Mouse (Mus musculus): Measurements from ENCODE around the gene Dock4. TPM values are rescaled to one million over a fixed set of nuclear protein-coding genes. Genes with fewer than 3 reads are reported as not detected.

Gene Dock4
- polyA plus RNA-seq, 2 experiments, result 7.7 to 12.2 TPM

DNA sequence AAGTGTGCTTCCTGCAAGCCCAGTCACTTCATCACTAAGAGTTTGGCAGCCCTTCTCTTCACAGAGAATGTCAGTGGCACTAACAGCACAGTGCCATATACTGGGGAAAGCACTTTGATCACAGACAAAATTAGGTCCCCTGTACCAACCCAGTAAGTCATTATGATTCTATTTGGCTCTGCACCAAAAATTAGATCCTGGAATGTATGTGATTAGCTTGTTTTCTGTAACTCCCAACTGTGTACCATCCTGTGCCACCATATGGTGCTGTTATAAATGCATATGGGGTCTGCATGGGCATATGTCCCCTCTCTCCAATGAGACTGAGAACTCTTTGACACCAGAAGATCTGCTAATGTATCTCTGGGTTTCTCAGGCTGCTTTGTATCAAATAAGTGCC, 382.3 kb downstream of the Dock4 start:
- H3K9me3 ChIP-seq (ENCODE audit: control insufficient read depth, low read length), result no peaks in the 10 kb centered on the region
- H3K4me3 ChIP-seq (replicated peaks; ENCODE audit: low read length), result no peak overlapping the region
- no peak overlapping the region for H3K9ac ChIP-seq (ENCODE audit: low read depth, low read length, severe bottlenecking)
- no peaks in the 10 kb centered on the region for H3K36me3 ChIP-seq (ENCODE audit: control insufficient read depth, insufficient read depth, low read length)
- H3K4me2 ChIP-seq (replicated peaks; ENCODE audit: low read depth, low read length, severe bottlenecking), result no peak overlapping the region
- H3K27ac ChIP-seq (replicated peaks; ENCODE audit: low read depth, low read length), result no peak overlapping the region
- no peaks in the 10 kb centered on the region for H3K4me1 ChIP-seq (ENCODE audit: control insufficient read depth, insufficient read depth, low read length)
- DNase-seq (ENCODE audit: low spot score) (no peak), ATAC-seq (ENCODE audit: low FRiP score, low read depth) (no peak)
- no peak for TF ChIP-seq POLR2A (IDR thresholded peaks at IDR 0.05; ENCODE audit: borderline replicate concordance, extremely low read depth, insufficient read depth, insufficient read length)
- no peaks in the 10 kb centered on the region for H3K27me3 ChIP-seq (ENCODE audit: control insufficient read depth, insufficient read depth, low read length)

DNA sequence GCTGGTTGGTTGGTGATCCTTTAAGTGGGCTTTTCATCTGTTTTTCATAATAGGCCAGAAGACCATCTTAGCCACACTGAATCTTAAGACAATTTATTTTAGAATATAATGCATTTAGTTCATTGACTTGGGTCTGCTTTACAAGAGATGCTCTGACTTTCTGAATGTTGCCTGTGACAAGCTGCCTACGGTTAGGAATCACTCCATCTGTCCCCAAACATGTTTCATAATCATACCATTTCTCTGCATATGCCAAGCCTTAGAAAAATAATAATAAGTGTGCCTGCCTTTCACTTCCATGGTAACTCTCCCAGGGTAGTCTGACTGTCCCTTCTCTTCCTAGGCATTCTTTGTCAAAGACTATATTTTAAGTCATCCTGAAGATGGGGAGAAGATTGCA, 383.5 kb downstream of the Dock4 start:
- 77% methylated on average over 1 of the region's 1 CpGs for WGBS
- DNase-seq (ENCODE audit: low spot score) (no peak), ATAC-seq (ENCODE audit: low FRiP score, low read depth) (no peak)
- no peak for TF ChIP-seq POLR2A (IDR thresholded peaks at IDR 0.05; ENCODE audit: borderline replicate concordance, extremely low read depth, insufficient read depth, insufficient read length)
- Histone ChIP-seq H3K4me2 (replicated peaks; ENCODE audit: low read depth, low read length, severe bottlenecking) (no peak overlapping the region), H3K9ac (ENCODE audit: low read depth, low read length, severe bottlenecking) (no peak overlapping the region), H3K36me3 (ENCODE audit: control insufficient read depth, insufficient read depth, low read length) (no peaks in the 10 kb centered on the region; the same call in 1 of the 2 replicates), H3K27me3 (ENCODE audit: control insufficient read depth, insufficient read depth, low read length) (no peaks in the 10 kb centered on the region), H3K9me3 (ENCODE audit: control insufficient read depth, low read length) (no peaks in the 10 kb centered on the region), H3K4me3 (replicated peaks; ENCODE audit: low read length) (no peak overlapping the region), H3K27ac (replicated peaks; ENCODE audit: low read depth, low read length) (no peak overlapping the region), H3K4me1 (ENCODE audit: control insufficient read depth, insufficient read depth, low read length) (no peaks in the 10 kb centered on the region)

DNA sequence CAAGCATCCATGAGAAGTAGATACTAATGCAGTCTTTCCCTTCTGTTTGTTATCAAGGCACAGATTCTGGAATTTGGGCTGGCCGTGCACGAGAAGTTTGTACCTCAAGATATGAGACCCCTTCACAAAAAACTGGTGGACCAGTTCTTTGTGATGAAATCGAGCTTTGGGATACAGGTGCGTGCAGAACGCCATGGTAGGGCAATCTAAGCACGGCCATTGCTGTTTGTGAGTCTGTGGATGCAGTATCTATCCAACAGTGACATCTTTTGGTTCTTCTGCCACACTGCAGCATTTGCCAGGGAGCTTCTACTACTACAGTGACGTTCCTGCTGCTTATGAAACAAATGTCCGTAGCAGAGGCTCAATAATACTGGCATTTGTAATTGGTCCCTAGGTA, 386.4 kb downstream of the Dock4 start:
- no peak overlapping the region for H3K27ac ChIP-seq (replicated peaks; ENCODE audit: low read depth, low read length)
- no peak overlapping the region for H3K4me3 ChIP-seq (replicated peaks; ENCODE audit: low read length)
- peaks cover 2% of the 10 kb centered on the region for H3K36me3 ChIP-seq (ENCODE audit: control insufficient read depth, insufficient read depth, low read length)
- TF ChIP-seq POLR2A (IDR thresholded peaks at IDR 0.05; ENCODE audit: borderline replicate concordance, extremely low read depth, insufficient read depth, insufficient read length), result no peak
- no peaks in the 10 kb centered on the region for H3K9me3 ChIP-seq (ENCODE audit: control insufficient read depth, low read length)
- WGBS, result 71% methylated on average over 8 of the region's 8 CpGs
- no peak overlapping the region for H3K4me2 ChIP-seq (replicated peaks; ENCODE audit: low read depth, low read length, severe bottlenecking)
- no peaks in the 10 kb centered on the region for H3K4me1 ChIP-seq (ENCODE audit: control insufficient read depth, insufficient read depth, low read length)
- DNase-seq (ENCODE audit: low spot score) (no peak), ATAC-seq (ENCODE audit: low FRiP score, low read depth) (no peak)
- no peaks in the 10 kb centered on the region for H3K27me3 ChIP-seq (ENCODE audit: control insufficient read depth, insufficient read depth, low read length)
- H3K9ac ChIP-seq (ENCODE audit: low read depth, low read length, severe bottlenecking), result no peak overlapping the region

DNA sequence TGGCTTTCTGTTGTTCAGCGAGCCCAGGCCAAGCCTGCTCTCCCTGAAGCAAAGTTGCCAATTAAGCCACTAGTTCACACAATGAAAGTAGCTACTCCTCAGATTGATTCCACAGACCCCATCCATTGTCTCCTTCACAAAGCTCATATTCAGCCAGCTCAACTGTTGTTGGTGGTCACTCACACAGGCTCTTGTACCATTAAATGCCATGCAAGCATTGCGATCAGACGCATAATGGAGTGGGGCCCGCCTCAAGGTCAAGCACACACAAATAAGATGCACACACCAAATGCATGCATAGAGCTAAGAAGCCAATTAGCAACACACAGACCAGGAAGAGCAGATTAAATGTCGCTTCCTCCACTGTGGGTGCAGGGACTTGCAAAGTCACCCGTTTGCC, 391.2 kb downstream of the Dock4 start:
- Histone ChIP-seq H3K36me3 (ENCODE audit: control insufficient read depth, insufficient read depth, low read length) (peaks cover 2% of the 10 kb centered on the region), H3K4me1 (ENCODE audit: control insufficient read depth, insufficient read depth, low read length) (peaks cover 4% of the 10 kb centered on the region; the same call in 1 of the 2 replicates), H3K4me3 (replicated peaks; ENCODE audit: low read length) (no peak overlapping the region), H3K27me3 (ENCODE audit: control insufficient read depth, insufficient read depth, low read length) (no peaks in the 10 kb centered on the region), H3K9ac (ENCODE audit: low read depth, low read length, severe bottlenecking) (no peak overlapping the region), H3K4me2 (replicated peaks; ENCODE audit: low read depth, low read length, severe bottlenecking) (no peak overlapping the region), H3K9me3 (ENCODE audit: control insufficient read depth, low read length) (no peaks in the 10 kb centered on the region), H3K27ac (replicated peaks; ENCODE audit: low read depth, low read length) (no peak overlapping the region)
- ATAC-seq (ENCODE audit: low FRiP score, low read depth) (no peak), DNase-seq (ENCODE audit: low spot score) (no peak)
- 54% methylated on average over 6 of the region's 6 CpGs for WGBS
- no peak for TF ChIP-seq POLR2A (IDR thresholded peaks at IDR 0.05; ENCODE audit: borderline replicate concordance, extremely low read depth, insufficient read depth, insufficient read length)

DNA sequence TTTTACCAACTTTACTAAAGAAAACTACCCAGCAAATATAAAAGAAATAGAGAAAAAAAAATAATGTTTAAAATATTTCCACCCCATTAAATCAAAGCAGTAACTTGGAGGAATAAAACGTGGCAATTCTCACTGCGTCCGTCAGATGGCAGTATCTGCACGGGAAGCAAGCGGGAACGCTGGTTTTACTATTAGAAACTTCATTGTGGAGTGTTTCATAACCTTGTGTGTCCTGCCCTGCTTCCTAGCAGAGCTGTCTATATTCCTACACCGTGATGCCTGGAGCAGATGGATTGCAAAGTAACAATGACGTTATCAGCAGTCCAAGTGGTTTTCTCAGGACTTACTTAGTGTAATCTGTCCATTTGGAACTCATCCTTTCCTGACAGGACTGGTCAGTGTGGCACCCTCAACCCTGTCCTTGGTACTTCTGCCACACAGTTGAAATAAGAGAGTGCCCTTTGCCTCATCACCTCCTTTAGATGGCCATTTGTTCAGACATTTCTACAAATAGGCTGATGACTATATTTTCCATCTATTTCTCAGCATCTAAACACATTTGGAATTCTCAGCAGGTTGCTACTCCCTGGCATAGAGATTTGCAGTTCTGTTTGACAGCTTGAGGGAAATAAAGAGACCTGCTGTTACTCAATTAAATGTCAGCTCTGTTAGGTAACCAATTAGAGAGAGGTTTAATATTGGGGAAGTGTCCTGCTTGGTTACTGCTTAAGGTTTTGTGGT, 392.0 kb downstream of the Dock4 start:
- no peak overlapping the region for H3K4me2 ChIP-seq (replicated peaks; ENCODE audit: low read depth, low read length, severe bottlenecking)
- WGBS, result 1% methylated on average over 8 of the region's 8 CpGs
- DNase-seq (ENCODE audit: low spot score), result peak; percentile 84
- ATAC-seq (ENCODE audit: low FRiP score, low read depth), result peak; percentile 45; the same call in 1 of the 2 replicates
- no peak for TF ChIP-seq POLR2A (IDR thresholded peaks at IDR 0.05; ENCODE audit: borderline replicate concordance, extremely low read depth, insufficient read depth, insufficient read length)
- H3K9ac ChIP-seq (ENCODE audit: low read depth, low read length, severe bottlenecking), result no peak overlapping the region
- peaks cover 2% of the 10 kb centered on the region for H3K36me3 ChIP-seq (ENCODE audit: control insufficient read depth, insufficient read depth, low read length)
- no peak overlapping the region for H3K27ac ChIP-seq (replicated peaks; ENCODE audit: low read depth, low read length)
- no peaks in the 10 kb centered on the region for H3K27me3 ChIP-seq (ENCODE audit: control insufficient read depth, insufficient read depth, low read length)
- no peak overlapping the region for H3K4me3 ChIP-seq (replicated peaks; ENCODE audit: low read length)
- H3K4me1 ChIP-seq (ENCODE audit: control insufficient read depth, insufficient read depth, low read length), result peaks cover 4% of the 10 kb centered on the region; the same call in 1 of the 2 replicates
- no peaks in the 10 kb centered on the region for H3K9me3 ChIP-seq (ENCODE audit: control insufficient read depth, low read length)

Measured in limb, embryonic 14.5 days (tissue).